Mouse (Mus musculus): Measurements from ENCODE around the gene Kcnh1.

Kcnh1 gene

DNA sequence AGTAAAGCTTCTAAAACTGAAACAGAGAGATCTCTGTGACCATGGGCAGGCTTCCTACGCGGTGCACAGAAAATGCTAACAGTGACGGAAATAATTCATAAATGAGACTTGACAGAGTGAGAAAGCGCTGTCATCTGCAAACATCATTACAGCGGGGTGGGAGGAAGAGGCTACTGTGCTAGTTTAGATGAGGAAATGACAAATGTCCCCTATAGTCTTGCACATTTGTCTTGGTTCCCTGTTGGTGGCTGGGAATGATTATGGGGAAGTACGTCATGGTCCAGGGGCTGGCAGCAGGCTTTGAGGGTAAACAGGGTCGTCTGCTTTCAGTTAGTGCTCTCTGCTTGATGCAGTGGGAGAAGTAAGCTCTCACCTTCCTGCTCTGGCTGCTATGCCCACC is 346.6 kb downstream of the Kcnh1 start:
- DNase-seq, result no peak

- DNase-seq, result no peak
These were observed 351.5 kb downstream of the Kcnh1 start for GRCm38 (mm10) chr1:192542093-192542492.

GRCm38 (mm10) chr1:192543686-192544085 is 353.1 kb downstream of the Kcnh1 start:
- DNase-seq, result no peak

GRCm38 (mm10) chr1:192544091-192544490 is 353.5 kb downstream of the Kcnh1 start:
- DNase-seq, result no peak

DNA sequence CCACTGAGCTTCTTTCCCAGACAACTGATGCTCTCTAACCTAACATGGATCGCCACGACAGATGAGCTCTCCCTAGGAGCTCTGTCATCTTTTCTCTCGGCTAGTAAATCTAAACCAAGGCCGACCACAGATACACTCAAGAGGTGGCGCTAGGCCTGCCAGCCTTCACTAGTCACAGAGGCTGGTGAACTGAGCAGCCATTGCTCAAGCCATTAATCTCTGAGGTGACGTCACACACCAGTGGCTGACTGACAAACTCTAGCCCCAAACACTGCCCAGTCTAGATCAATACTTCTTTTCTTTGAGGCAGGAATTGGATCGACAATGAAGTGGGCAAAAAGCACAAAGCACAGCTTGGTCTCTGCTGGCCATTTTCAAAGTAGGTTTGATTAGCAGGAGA is 354.3 kb downstream of the Kcnh1 start:
- no peak for DNase-seq

- DNase-seq, result peak; percentile 21 to 30
These were observed 356.3 kb downstream of the Kcnh1 start for GRCm38 (mm10) chr1:192546843-192547242.

GRCm38 (mm10) chr1:192550561-192550960 is 360.0 kb downstream of the Kcnh1 start:
- DNase-seq, result no peak

DNA sequence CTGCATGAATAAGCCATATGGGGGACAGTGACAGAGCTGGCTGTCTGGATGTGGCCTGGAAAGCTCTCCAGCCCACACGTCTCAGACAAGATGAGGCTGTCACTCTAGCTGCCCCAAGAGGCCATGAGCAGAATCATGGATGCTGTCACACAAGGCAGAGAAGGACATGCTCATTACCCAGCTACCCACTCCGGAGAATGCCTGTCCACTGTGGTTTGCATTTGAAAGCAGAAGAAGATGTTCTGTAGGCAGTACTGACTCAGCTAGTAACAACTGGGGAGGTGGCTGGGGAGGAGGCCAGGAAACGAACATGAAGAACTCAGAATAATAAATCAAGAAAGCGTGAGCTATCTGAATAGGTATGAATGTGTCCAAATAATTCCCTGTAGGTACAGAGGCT is 364.9 kb downstream of the Kcnh1 start:
- no peak for DNase-seq

DNA sequence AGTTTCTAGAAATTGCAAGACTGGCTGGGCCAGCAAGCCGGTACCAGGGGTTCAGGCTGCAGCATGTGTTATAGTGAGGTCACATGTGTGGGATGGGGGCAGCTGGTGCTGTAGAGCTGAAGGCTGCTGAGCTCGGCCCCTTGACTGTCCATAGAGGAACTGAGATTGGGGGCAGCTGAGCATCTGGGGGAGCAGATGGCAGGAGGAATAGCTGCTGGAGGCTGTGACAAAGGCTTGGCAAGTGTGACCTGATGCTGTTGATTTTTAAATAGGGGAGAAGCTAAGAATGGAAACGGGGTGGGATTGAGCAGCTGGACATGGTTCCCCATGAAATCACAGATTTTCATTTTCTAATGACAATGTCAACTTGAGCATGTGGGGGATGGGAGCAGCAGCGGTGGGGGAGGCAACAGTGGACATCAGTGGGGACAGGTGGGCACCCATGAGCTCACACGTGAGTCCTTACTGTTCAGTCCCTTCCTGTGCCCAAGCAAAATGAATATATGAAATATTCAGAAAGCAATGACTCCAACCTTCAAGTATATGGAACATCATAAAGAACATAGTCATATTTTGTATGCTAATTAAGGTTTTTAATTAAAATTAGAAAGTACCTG is 367.5 kb downstream of the Kcnh1 start:
- DNase-seq, result no peak

- no peak for DNase-seq
These were observed 368.8 kb downstream of the Kcnh1 start for GRCm38 (mm10) chr1:192559341-192559740.
